Comparison of ENCODE assay signal across 25 mouse cellular contexts in genomic region chr14:59971221-59971730, GRCm38 (mm10).
DNase-seq lines count a peak whose midpoint lies in the region; ATAC-seq and TF ChIP-seq lines count a peak whose summit lies in the region.
"Had no signal": no experiment of that assay in that cellular context is flagged by ENCODE, and none has a peak within 500 bp of the region (broad histone marks: within the 10 kb centered on the region; RNA-seq: fewer than 3 reads in every experiment).

No protein-coding gene starts in this region.

- no peak for DNase-seq in forebrain, postnatal 0 days
- DNase-seq in gastrocnemius, adult 2 months, result no peak
- no peak for DNase-seq in gastrocnemius, adult 8-10 months (ENCODE audit: low spot score in 2 of 2)
- DNase-seq in midbrain, embryonic 11.5 days (ENCODE audit: low spot score, missing footprints), result peak; percentile 67
- DNase-seq in retina, postnatal 1 day, result peak; percentile 16
- no peak for DNase-seq in retina, embryonic 14.5 days (ENCODE audit: low spot score)
- DNase-seq: adrenal gland, adult 8-10 months; adrenal gland, postnatal 14 days; adrenal gland, postnatal 36 days; B cell, adult 2 months; cerebellum, adult 11 months; cerebellum, adult 18-20 months; cerebellum, adult 8-10 months; cerebellum, adult 9-11 months; cerebellum, postnatal 14 days had no signal

- intact Hi-C loops in gastrocnemius, adult 2 months (cut with DNase I), result no loop called here

- peaks cover 36% of the 10 kb centered on the region for H3K4me1 ChIP-seq in forebrain, embryonic 13.5 days
- H3K4me1 ChIP-seq in forebrain, postnatal 0 days (ENCODE audit: insufficient read depth), result peaks cover 6% of the 10 kb centered on the region; the same call in 1 of the 2 replicates
- peaks cover 16% of the 10 kb centered on the region for H3K4me1 ChIP-seq in midbrain, embryonic 11.5 days (ENCODE audit: control insufficient read depth, insufficient read depth, low read length)
- peaks cover 13% of the 10 kb centered on the region for H3K4me1 ChIP-seq in midbrain, embryonic 15.5 days

- H3K36me3 ChIP-seq in forebrain, embryonic 13.5 days (ENCODE audit: poor library complexity, severe bottlenecking), result no peaks in the 10 kb centered on the region
- H3K36me3 ChIP-seq in forebrain, postnatal 0 days (ENCODE audit: insufficient read depth), result no peaks in the 10 kb centered on the region
- no peaks in the 10 kb centered on the region for H3K36me3 ChIP-seq in midbrain, embryonic 11.5 days (ENCODE audit: control insufficient read depth, insufficient read depth, low read length)
- no peaks in the 10 kb centered on the region for H3K36me3 ChIP-seq in midbrain, embryonic 15.5 days (replicated peaks)
- H3K36me3 ChIP-seq: embryonic facial prominence, embryonic 10.5 days; embryonic facial prominence, embryonic 12.5 days; G1E had no signal

- H3K4me2 ChIP-seq in forebrain, embryonic 13.5 days, result no peak overlapping the region
- no peak overlapping the region for H3K4me2 ChIP-seq in forebrain, postnatal 0 days (ENCODE audit: low read depth)
- H3K4me2 ChIP-seq in midbrain, embryonic 11.5 days, result no peak overlapping the region
- H3K4me2 ChIP-seq in midbrain, embryonic 15.5 days, result no peak overlapping the region
- H3K4me2 ChIP-seq: embryonic facial prominence, embryonic 12.5 days had no signal

- H3K9ac ChIP-seq in forebrain, embryonic 13.5 days, result no peak overlapping the region
- H3K9ac ChIP-seq in forebrain, postnatal 0 days, result no peak overlapping the region
- no peak overlapping the region for H3K9ac ChIP-seq in midbrain, embryonic 11.5 days (ENCODE audit: low read length)
- H3K9ac ChIP-seq in midbrain, embryonic 15.5 days, result no peak overlapping the region
- H3K9ac ChIP-seq: embryonic facial prominence, embryonic 12.5 days had no signal

- WGBS in forebrain, embryonic 13.5 days, result 32% methylated on average over 5 of the region's 5 CpGs
- WGBS in forebrain, postnatal 0 days, result 20% methylated on average over 5 of the region's 5 CpGs
- 83% methylated on average over 5 of the region's 5 CpGs for WGBS in midbrain, embryonic 11.5 days
- 52% methylated on average over 5 of the region's 5 CpGs for WGBS in midbrain, embryonic 15.5 days

- H3K27ac ChIP-seq in forebrain, embryonic 13.5 days, result peak overlapping the region; percentile 55; the same call in 1 of the 2 replicates
- H3K27ac ChIP-seq in forebrain, postnatal 0 days (ENCODE audit: low read depth, low read length), result no peak overlapping the region
- H3K27ac ChIP-seq in gastrocnemius, adult 2 months, result peak overlapping the region; percentile 35; the same call in 1 of the 2 replicates
- H3K27ac ChIP-seq in midbrain, embryonic 11.5 days (ENCODE audit: low read depth, low read length), result no peak overlapping the region
- H3K27ac ChIP-seq in midbrain, embryonic 15.5 days, result no peak overlapping the region
- H3K27ac ChIP-seq: embryonic facial prominence, embryonic 10.5 days; embryonic facial prominence, embryonic 12.5 days had no signal

- H3K27me3 ChIP-seq in forebrain, embryonic 13.5 days, result peaks cover 35% of the 10 kb centered on the region
- H3K27me3 ChIP-seq in forebrain, postnatal 0 days (ENCODE audit: insufficient read depth, low read length), result no peaks in the 10 kb centered on the region
- H3K27me3 ChIP-seq in midbrain, embryonic 11.5 days (ENCODE audit: control insufficient read depth, insufficient read depth, low read length), result no peaks in the 10 kb centered on the region
- no peaks in the 10 kb centered on the region for H3K27me3 ChIP-seq in midbrain, embryonic 15.5 days (replicated peaks)
- H3K27me3 ChIP-seq: CH12.LX; embryonic facial prominence, embryonic 12.5 days had no signal

- ATAC-seq in forebrain, embryonic 13.5 days, result no peak
- no peak for ATAC-seq in forebrain, postnatal 0 days
- no peak for ATAC-seq in midbrain, embryonic 11.5 days (ENCODE audit: low FRiP score)
- no peak for ATAC-seq in midbrain, embryonic 15.5 days (replicated peaks)
- ATAC-seq: activated CD4-positive, CD25-positive, alpha-beta regulatory T cell, adult 4 months; CD4-positive, CD25-positive, alpha-beta regulatory T cell, adult 4 months; forebrain, embryonic 16.5 days; Patski had no signal

- TF ChIP-seq CTCF in forebrain, postnatal 0 days (IDR thresholded peaks at IDR 0.05; ENCODE audit: low read depth), result no peak
- TF ChIP-seq CTCF in gastrocnemius, adult 2 months (IDR thresholded peaks at IDR 0.05), result no peak

- H3K4me3 ChIP-seq in forebrain, embryonic 13.5 days, result no peak overlapping the region
- no peak overlapping the region for H3K4me3 ChIP-seq in forebrain, postnatal 0 days (ENCODE audit: low read depth, low read length)
- H3K4me3 ChIP-seq in gastrocnemius, adult 2 months, result no peak overlapping the region
- H3K4me3 ChIP-seq in midbrain, embryonic 11.5 days (ENCODE audit: low read depth, low read length), result no peak overlapping the region
- no peak overlapping the region for H3K4me3 ChIP-seq in midbrain, embryonic 15.5 days
- H3K4me3 ChIP-seq: embryonic facial prominence, embryonic 10.5 days; embryonic facial prominence, embryonic 12.5 days had no signal

- H3K9me3 ChIP-seq in forebrain, embryonic 13.5 days (replicated peaks), result no peaks in the 10 kb centered on the region
- H3K9me3 ChIP-seq in forebrain, postnatal 0 days (ENCODE audit: low read length), result no peaks in the 10 kb centered on the region
- no peaks in the 10 kb centered on the region for H3K9me3 ChIP-seq in midbrain, embryonic 11.5 days (ENCODE audit: control insufficient read depth, low read length)
- H3K9me3 ChIP-seq in midbrain, embryonic 15.5 days, result no peaks in the 10 kb centered on the region
- H3K9me3 ChIP-seq: embryonic facial prominence, embryonic 10.5 days; embryonic facial prominence, embryonic 12.5 days had no signal

Comparison
In these comparisons a context has a peak if more than half of its experiments do, and no peak if none do; other contexts are left out.
1. H3K27ac ChIP-seq: peak in forebrain, embryonic 13.5 days (single experiment) and gastrocnemius, adult 2 months (single experiment); none in forebrain, postnatal 0 days (single experiment), midbrain, embryonic 11.5 days (single experiment) and midbrain, embryonic 15.5 days (single experiment).
2. DNase-seq: peak in midbrain, embryonic 11.5 days (single experiment) and retina, postnatal 1 day (single experiment); none in forebrain, postnatal 0 days (single experiment), gastrocnemius, adult 2 months (single experiment), gastrocnemius, adult 8-10 months (0 of 2) and retina, embryonic 14.5 days (single experiment).